Mouse (Mus musculus) adrenal gland, postnatal 25 days (tissue): ENCODE results near the gene Snapc4. TPM values are rescaled to one million over a fixed set of nuclear protein-coding genes. Genes with fewer than 3 reads are reported as not detected.
"Not testable (repeated sequence)": the region's sequence is repeated elsewhere in the genome, so short reads cannot be mapped to it uniquely, and the experiment has no call there.

Source experiments
- DNase-seq: peaks from one replicate; pipeline ENCODE4 v3.0.0; 2021; ENCODE audit warnings: mixed read lengths
- long read RNA-seq: library from polyadenylated mRNA; stranded (forward); transcript quantifications from one replicate; pipeline ENCODE4 v2.0.0, GENCODE M21; 2021
- total RNA-seq: library from RNA; stranded (reverse); gene quantifications from 2 replicates; pipeline ENCODE4 v1.2.3, GENCODE M21; 2021

The Snapc4 gene
- total RNA-seq, result 40.9 and 42.0 TPM in 2 replicates
- long read RNA-seq, partial matches to known transcripts, result 1 of 3 reads
- long read RNA-seq, other reads (novel, unspliced or antisense), result 1 of 3 reads

GRCm38 (mm10) chr2:26380131-26380771 is at the start of gene Snapc4:
Snapc4 (minus strand) TSS chr2:26380653.
- peak; percentile 86 for DNase-seq

GRCm38 (mm10) chr2:26429851-26430250 is 49.4 kb upstream of the Snapc4 start:
- no peak for DNase-seq

- no peak for DNase-seq
These were observed 44.1 kb upstream of the Snapc4 start for GRCm38 (mm10) chr2:26424541-26424940.

GRCm38 (mm10) chr2:26423086-26423485 is 42.6 kb upstream of the Snapc4 start:
- no peak for DNase-seq

- no peak for DNase-seq
These were observed 41.5 kb upstream of the Snapc4 start for GRCm38 (mm10) chr2:26421969-26422368.

- no peak for DNase-seq
These were observed 37.7 kb upstream of the Snapc4 start for GRCm38 (mm10) chr2:26418120-26418519.

- no peak for DNase-seq
These were observed 36.6 kb upstream of the Snapc4 start for GRCm38 (mm10) chr2:26417066-26417465.

- DNase-seq, result no peak
These were observed 30.5 kb upstream of the Snapc4 start for GRCm38 (mm10) chr2:26410931-26411411.

- DNase-seq, result no peak
These were observed 29.6 kb upstream of the Snapc4 start for GRCm38 (mm10) chr2:26410091-26410490.

- DNase-seq, result no peak
These were observed 28.9 kb upstream of the Snapc4 start for GRCm38 (mm10) chr2:26409362-26409761.

GRCm38 (mm10) chr2:26408515-26409356 is 28.3 kb upstream of the Snapc4 start, which contains the start of gene Inpp5e:
Inpp5e (minus strand) TSS chr2:26409203.
- peak; percentile 99 for DNase-seq

- no peak for DNase-seq
These were observed 22.9 kb upstream of the Snapc4 start for GRCm38 (mm10) chr2:26403306-26403705.

- DNase-seq, result no peak
These were observed 21.8 kb upstream of the Snapc4 start for GRCm38 (mm10) chr2:26402265-26402664.

- DNase-seq, result no peak
These were observed 20.6 kb upstream of the Snapc4 start for GRCm38 (mm10) chr2:26401023-26401422.

GRCm38 (mm10) chr2:26400296-26400695 is 19.8 kb upstream of the Snapc4 start:
- no peak for DNase-seq

GRCm38 (mm10) chr2:26399647-26400046 is 19.2 kb upstream of the Snapc4 start:
- DNase-seq, result no peak

GRCm38 (mm10) chr2:26398978-26399377 is 18.5 kb upstream of the Snapc4 start:
- no peak for DNase-seq

GRCm38 (mm10) chr2:26391617-26392016 is 11.2 kb upstream of the Snapc4 start:
- no peak for DNase-seq

GRCm38 (mm10) chr2:26390954-26391353 is 10.5 kb upstream of the Snapc4 start:
- DNase-seq, result no peak

- DNase-seq, result peak; percentile 88
These were observed 8.8 kb upstream of the Snapc4 start, which contains the start of the genes Entr1 and Pmpca for GRCm38 (mm10) chr2:26389154-26389690. Entr1 (minus strand) TSS chr2:26389316. Pmpca (plus strand) TSS chr2:26389339.

- DNase-seq, result peak; percentile 35
These were observed 8.3 kb upstream of the Snapc4 start for GRCm38 (mm10) chr2:26388682-26389153.

GRCm38 (mm10) chr2:26387713-26388112 is 7.3 kb upstream of the Snapc4 start:
- DNase-seq, result no peak

- DNase-seq, result not testable (repeated sequence)
These were observed 418 bp upstream of the Snapc4 start for GRCm38 (mm10) chr2:26380871-26381270.
